Mouse (Mus musculus) C3H10T1/2 (cell line): ENCODE results near the gene Cpxcr1. TPM values are rescaled to one million over a fixed set of nuclear protein-coding genes. Genes with fewer than 3 reads are reported as not detected.

ENCODE experiments used
- polyA plus RNA-seq, 2 experiments: library from polyadenylated mRNA; unstranded; fragments of >200 nt; fragmentation: generic; extraction: Trizol; gene quantifications; one replicate each; pipeline ENCODE4 v1.2.1; 2012; ENCODE audit warnings: missing spikeins in 2 of 2

Cpxcr1 gene
- not detected for polyA plus RNA-seq

GRCm38 (mm10) chrX:116448644-116449043 lies at the start of gene Cpxcr1:
TSS of gene Cpxcr1 (plus strand) at chrX:116448944.

Other genes with a start within 250 kb of the Cpxcr1 start
- not detected for gene H2afb2, start 232.2 kb downstream of the Cpxcr1 start, polyA plus RNA-seq